Mouse (Mus musculus) large intestine, adult 2 months (tissue): ENCODE measurements around the gene Gm45213. TPM values are rescaled to one million over a fixed set of nuclear protein-coding genes. Genes with fewer than 3 reads are reported as not detected.

Source experiments
- DNase-seq: peaks from one replicate; pipeline ENCODE4 v3.0.0-alpha.2; 2012; ENCODE audit warnings: low read depth, low spot score
- WGBS: fragments of 180-500 bp; shearing (Covaris S2); methylation state at CpG from one replicate; pipeline ENCODE4 v1.1.7; 2018; 5-methylcytosine and 5-hydroxymethylcytosine counted together
- polyA plus RNA-seq: library from polyadenylated mRNA; depleted of rRNA; stranded (reverse); fragments of >200 nt; gene quantifications from 2 replicates; pipeline ENCODE4 v1.2.3, GENCODE M21; 2012; rRNA removed

The Gm45213 gene
- polyA plus RNA-seq, 1 experiment: not detected

DNA sequence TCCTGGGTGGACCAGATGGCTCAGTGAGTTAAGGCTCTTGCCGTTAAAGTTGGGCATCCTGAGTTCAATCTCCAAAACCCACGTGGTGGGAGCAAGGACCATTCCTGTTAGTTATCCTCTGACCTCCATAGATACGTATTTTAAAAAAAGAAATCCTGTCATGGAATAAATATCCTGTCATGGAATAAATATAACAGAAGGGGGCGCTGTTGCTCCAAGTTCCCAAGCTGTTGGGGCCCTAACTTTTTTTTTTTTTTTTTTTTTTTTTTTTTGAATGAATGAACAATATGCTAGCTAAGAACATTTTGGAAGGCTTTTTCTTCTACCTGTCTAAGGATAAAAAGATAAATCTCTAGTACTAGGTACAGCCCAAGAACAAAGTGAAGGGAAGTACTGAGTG, 58.5 kb downstream of the Gm45213 start:
- WGBS: 5% methylated on average over 4 of the region's 4 CpGs

GRCm38 (mm10) chr7:66104531-66104930, 61.1 kb downstream of the Gm45213 start:
- no peak for DNase-seq
- 86% methylated on average over 5 of the region's 5 CpGs for WGBS

More for the DNA sequence above, 58.5 kb downstream of the Gm45213 start:
- DNase-seq: no peak

- DNase-seq: no peak
- 46% methylated on average over 4 of the region's 4 CpGs for WGBS
Observed at GRCm38 (mm10) chr7:66105771-66106170, 62.4 kb downstream of the Gm45213 start.

DNA sequence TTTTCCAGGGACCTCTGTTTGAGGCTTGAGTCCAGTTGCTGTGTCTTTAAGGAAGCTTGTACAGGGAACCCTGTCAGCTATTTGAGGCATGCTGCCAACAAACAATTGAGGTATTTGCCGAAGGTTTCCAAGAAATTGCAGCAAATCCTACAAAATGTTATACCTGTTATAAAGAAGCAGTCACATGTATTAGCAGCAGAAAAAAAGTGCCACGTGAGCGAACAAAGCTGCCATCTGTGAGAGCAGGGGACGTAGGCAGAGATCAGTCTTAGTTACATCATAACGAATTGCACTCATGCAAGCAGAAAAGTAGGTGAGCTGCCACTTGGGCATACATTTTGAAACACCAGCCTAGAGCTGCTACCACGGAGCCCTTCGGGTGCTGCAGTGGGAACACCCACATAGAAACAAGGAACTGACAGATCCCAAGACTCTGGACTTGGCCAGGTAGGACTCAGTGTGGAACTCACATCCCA, 63.2 kb downstream of the Gm45213 start:
- no peak for DNase-seq
- 39% methylated on average over 7 of the region's 7 CpGs for WGBS

- WGBS: 72% methylated on average over 11 of the region's 11 CpGs
- DNase-seq: no peak
Observed at GRCm38 (mm10) chr7:66107206-66107605, 63.8 kb downstream of the Gm45213 start.

DNA sequence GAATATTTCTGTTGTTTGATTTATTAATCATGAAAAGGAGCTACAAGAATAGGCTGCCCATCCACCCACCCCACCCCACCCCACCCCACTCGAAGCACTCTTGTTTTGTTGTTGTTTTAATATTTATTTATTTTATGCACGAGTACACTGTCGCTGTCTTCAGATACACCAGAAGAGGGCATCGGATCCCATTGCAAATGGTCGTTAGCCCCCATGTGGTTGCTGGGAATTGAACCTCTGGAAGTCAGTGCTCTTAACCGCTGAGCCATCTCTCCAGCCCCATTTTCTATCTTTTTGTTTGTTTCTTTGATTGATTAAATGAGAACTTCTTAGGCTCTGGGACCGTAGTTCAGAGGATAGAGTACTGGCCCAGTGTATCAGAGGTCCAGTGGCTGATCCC, 64.5 kb downstream of the Gm45213 start:
- DNase-seq: no peak
- WGBS: 15% methylated on average over 7 of the region's 7 CpGs

GRCm38 (mm10) chr7:66108961-66109854, 65.8 kb downstream of the Gm45213 start, which contains the start of gene Chsy1:
Chsy1 (plus strand) TSS chr7:66109515.
- no peak for DNase-seq
- WGBS: 3% methylated on average over 121 of the region's 123 CpGs

DNA sequence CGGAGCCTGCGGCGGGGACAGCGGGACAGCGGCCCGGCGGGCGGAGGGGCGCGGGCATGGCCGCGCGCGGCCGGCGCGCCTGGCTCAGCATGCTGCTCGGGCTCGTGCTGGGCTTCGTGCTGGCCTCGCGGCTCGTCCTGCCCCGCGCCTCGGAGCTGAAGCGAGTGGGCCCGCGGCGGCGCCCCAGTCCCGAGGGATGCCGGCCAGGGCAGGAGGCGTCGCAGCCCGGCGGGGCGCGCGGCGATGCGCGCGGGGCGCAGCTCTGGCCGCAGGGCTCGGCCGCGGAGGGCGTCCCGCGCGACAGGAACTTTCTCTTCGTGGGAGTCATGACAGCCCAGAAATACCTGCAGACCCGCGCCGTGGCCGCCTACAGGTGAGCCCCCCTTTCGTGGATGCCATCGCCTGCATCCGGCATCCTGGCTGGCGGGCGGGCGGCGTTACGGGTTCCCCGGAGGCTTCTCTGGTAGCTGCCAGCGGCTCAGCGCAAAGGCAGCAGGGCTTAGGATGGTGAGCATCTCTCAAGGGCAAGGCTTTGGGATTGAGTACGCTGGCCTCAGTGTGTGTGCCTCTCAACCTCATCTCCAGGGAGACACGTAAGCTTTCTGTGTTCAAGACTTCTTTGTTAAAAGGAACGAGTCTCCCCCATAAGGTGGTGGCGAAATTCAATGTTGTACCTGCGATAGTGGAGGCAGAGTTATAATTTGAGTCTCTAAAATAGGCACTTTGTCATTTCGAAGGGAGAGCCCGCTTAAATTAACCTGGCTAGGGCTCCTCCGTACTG, 66.6 kb downstream of the Gm45213 start:
- no peak for DNase-seq
- WGBS: 5% methylated on average over 77 of the region's 77 CpGs

GRCm38 (mm10) chr7:66110636-66111112, 67.3 kb downstream of the Gm45213 start:
- WGBS: 15% methylated on average over 10 of the region's 10 CpGs
- DNase-seq: no peak

- WGBS: 86% methylated on average over 10 of the region's 10 CpGs
- no peak for DNase-seq
Observed at GRCm38 (mm10) chr7:66111211-66111610, 67.8 kb downstream of the Gm45213 start.

Other genes with a start within 250 kb of the Gm45213 start
- 7.1 and 9.1 TPM in 2 replicates for gene Pcsk6, start 181.9 kb upstream of the Gm45213 start, polyA plus RNA-seq
- 10.9 and 14.1 TPM in 2 replicates for gene Snrpa1, start 15.4 kb downstream of the Gm45213 start, polyA plus RNA-seq
- gene Selenos, start 36.0 kb downstream of the Gm45213 start, polyA plus RNA-seq: 84.3 and 96.4 TPM in 2 replicates
- gene Chsy1, start 65.9 kb downstream of the Gm45213 start, polyA plus RNA-seq: 2.3 and 3.1 TPM in 2 replicates